Mouse (Mus musculus) spleen, adult 2 months (tissue): ENCODE results near the gene Riox1. TPM values are rescaled to one million over a fixed set of nuclear protein-coding genes. Genes with fewer than 3 reads are reported as not detected.
"Not testable (repeated sequence)": the region's sequence is repeated elsewhere in the genome, so short reads cannot be mapped to it uniquely, and the experiment has no call there.

ENCODE experiments used
- DNase-seq, 2 experiments: peaks; one replicate each; pipeline versions ENCODE4 v3.0.0 to v3.0.0-alpha.2; 2012 to 2021; ENCODE audit warnings: low spot score in 2 of 2, low read depth in 1 of 2
- H3K27ac ChIP-seq: fragments of 200-500 bp; 2 replicates; pipeline ENCODE4 v1.5.1; 2012; ENCODE audit warnings: low read length, inconsistent platforms; ENCODE audit not compliant: insufficient read depth
- H3K27me3 ChIP-seq: fragments of 200-500 bp; 2 replicates; pipeline ENCODE4 v1.6.1; 2012; ENCODE audit warnings: mild to moderate bottlenecking, moderate library complexity, low read length, inconsistent platforms; ENCODE audit not compliant: control insufficient read depth, insufficient read depth
- H3K36me3 ChIP-seq: fragments of 200-500 bp; 2 replicates; pipeline ENCODE4 v1.6.1; 2012; ENCODE audit warnings: mild to moderate bottlenecking, low read length, inconsistent platforms; ENCODE audit not compliant: control insufficient read depth, insufficient read depth
- H3K4me1 ChIP-seq: fragments of 200-500 bp; 2 replicates; pipeline ENCODE4 v1.6.1; 2011; ENCODE audit warnings: inconsistent platforms; ENCODE audit not compliant: control insufficient read depth, insufficient read depth, insufficient read length
- H3K4me3 ChIP-seq: fragments of 200-500 bp; 2 replicates; pipeline ENCODE4 v1.5.1; 2011; ENCODE audit warnings: mild to moderate bottlenecking, inconsistent platforms; ENCODE audit not compliant: insufficient read depth, insufficient read length; ENCODE audit errors: extremely low read depth
- CTCF ChIP-seq: fragments of 200-500 bp; IDR thresholded peaks from 2 replicates; pipeline ENCODE4 v1.5.1; 2011; ENCODE audit warnings: mild to moderate bottlenecking, inconsistent platforms; ENCODE audit not compliant: insufficient read depth, insufficient read length, insufficient replicate concordance; ENCODE audit errors: extremely low read depth
- POLR2A ChIP-seq: fragments of 200-500 bp; IDR thresholded peaks from 2 replicates; pipeline ENCODE4 v1.6.1; 2011; ENCODE audit warnings: low read depth, low read length, inconsistent platforms
- WGBS: fragments of 180-500 bp; shearing (Covaris S2); methylation state at CpG from one replicate; pipeline ENCODE4 v1.1.7; 2018; 5-methylcytosine and 5-hydroxymethylcytosine counted together
- polyA plus RNA-seq: library from polyadenylated mRNA; depleted of rRNA; stranded (reverse); fragments of >200 nt; gene quantifications from 2 replicates; pipeline ENCODE4 v1.2.3, GENCODE M21; 2012; rRNA removed

Gene Riox1
- polyA plus RNA-seq, 1 experiment = 12.5 TPM

DNA sequence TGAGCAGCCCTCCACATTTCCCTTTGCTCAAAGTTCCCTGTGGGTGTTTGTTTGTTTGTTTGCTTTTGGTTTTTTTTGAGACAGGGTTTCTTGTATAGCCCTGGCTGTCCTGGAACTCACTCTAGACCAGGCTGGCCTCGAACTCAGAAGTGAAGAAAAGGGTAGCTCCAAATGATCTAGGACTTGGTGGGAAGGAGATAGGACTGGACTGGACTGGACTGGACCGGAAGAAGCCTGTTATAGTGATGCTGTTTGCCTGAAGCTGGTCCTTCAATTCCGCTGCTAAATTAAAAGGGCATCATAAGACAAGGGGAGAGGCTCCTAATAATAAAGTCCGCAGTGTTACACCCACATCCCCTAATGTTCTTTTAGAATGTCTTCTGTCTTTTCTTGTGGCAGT lies 38.1 kb downstream of the Riox1 start:
- Histone ChIP-seq H3K4me3 (peak overlapping the region; percentile 69; the same call in 1 of the 2 replicates), H3K27me3 (no peaks in the 10 kb centered on the region), H3K4me1 (peaks cover 4% of the 10 kb centered on the region; the same call in 1 of the 2 replicates), H3K27ac (peak overlapping the region; percentile 96), H3K36me3 (peaks cover 5% of the 10 kb centered on the region; the same call in 1 of the 2 replicates)
- no peak for DNase-seq
- 54% methylated on average over 4 of the region's 4 CpGs for WGBS
- TF ChIP-seq CTCF = no peak
- TF ChIP-seq POLR2A = no peak

DNA sequence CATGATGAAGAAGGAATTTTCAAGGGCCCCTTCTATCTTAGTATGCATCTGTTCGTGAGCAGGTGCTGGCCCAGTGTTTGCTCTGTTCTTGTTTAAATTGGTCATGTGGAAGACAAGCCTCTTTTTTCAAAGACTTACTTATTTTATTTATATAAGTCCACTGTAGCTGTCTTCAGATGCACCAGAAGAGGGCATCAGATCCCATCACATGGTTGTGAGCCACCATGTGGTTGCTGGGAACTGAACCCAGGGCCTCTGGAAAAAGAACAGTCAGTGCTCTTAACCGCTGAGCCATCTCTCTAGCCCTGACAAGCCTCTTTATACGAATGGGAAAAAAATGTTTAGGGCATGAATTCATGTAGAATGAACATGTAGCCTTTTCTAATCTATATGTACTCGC lies 39.0 kb downstream of the Riox1 start:
- H3K27ac ChIP-seq = no peak overlapping the region
- 96% methylated on average over 4 of the region's 4 CpGs for WGBS
- H3K4me3 ChIP-seq = no peak overlapping the region
- H3K36me3 ChIP-seq = peaks cover 5% of the 10 kb centered on the region; the same call in 1 of the 2 replicates
- H3K4me1 ChIP-seq = peaks cover 4% of the 10 kb centered on the region; the same call in 1 of the 2 replicates
- TF ChIP-seq POLR2A = no peak
- no peak for TF ChIP-seq CTCF
- DNase-seq = no peak
- no peaks in the 10 kb centered on the region for H3K27me3 ChIP-seq

DNA sequence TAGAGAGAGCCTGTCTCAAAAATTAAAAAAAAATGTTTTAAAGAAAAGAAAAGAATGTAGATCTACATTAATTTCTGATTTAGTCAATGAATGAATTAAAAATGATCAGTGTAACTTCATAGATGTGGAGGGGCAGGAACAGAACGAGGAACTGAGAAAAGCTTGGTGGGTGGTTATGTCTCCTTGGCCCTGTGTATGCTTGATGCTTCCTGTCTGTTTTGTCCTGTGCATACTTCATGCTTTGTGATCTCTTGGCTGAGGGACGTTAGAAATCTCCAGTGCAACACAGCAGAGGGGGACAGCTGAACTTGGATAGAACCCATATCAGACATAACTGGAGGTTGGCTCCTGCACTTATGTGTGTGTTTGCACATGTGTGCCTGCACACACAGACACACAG lies 46.8 kb downstream of the Riox1 start:
- TF ChIP-seq CTCF (no peak), POLR2A (no peak)
- H3K4me3 ChIP-seq = no peak overlapping the region
- H3K4me1 ChIP-seq = peaks cover 4% of the 10 kb centered on the region; the same call in 1 of the 2 replicates
- H3K27ac ChIP-seq = no peak overlapping the region
- peaks cover 4% of the 10 kb centered on the region; the same call in 1 of the 2 replicates for H3K36me3 ChIP-seq
- no peaks in the 10 kb centered on the region for H3K27me3 ChIP-seq
- WGBS = 19% methylated on average over 2 of the region's 2 CpGs
- no peak for DNase-seq

DNA sequence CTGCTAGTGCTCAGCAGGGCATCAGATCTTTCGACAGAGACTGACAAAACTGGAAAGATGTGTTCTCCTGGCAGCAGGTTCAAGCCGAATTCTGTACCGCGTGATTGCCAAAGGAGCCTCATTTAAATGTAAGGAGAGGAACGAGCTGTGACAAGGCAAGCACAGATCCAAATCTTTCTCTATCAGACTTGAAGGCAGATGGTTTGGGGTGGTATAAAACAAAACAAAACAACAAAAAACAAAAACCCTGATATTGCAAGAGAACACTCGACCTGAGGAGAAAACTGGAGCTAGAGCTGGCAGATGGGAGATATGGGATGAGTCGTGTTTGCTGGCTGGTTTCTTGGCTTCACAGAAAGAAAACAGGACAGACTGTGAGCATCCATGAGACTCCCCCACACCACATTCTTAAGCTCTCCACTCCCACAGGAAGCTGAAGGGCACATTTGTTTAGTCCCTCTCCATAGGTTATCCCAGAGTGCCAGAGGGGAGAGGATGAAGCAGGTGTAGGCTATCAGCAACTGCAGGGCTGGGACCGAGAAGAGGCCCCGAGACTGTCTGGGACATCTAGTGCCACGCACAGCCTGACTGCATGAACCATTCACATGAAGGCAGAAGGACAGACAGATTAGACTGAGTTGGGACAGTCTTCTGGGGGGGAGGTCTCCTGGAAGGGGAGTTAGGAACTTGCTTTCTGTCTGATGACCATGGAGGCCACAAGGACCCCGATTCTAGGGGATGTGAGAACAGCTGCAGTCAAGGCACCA lies 48.1 kb downstream of the Riox1 start:
- DNase-seq = no peak
- Histone ChIP-seq H3K27ac (no peak overlapping the region), H3K4me1 (peaks cover 4% of the 10 kb centered on the region; the same call in 1 of the 2 replicates), H3K27me3 (no peaks in the 10 kb centered on the region), H3K36me3 (no peaks in the 10 kb centered on the region), H3K4me3 (no peak overlapping the region)
- WGBS = 79% methylated on average over 11 of the region's 11 CpGs
- TF ChIP-seq CTCF (no peak), POLR2A (no peak)

DNA sequence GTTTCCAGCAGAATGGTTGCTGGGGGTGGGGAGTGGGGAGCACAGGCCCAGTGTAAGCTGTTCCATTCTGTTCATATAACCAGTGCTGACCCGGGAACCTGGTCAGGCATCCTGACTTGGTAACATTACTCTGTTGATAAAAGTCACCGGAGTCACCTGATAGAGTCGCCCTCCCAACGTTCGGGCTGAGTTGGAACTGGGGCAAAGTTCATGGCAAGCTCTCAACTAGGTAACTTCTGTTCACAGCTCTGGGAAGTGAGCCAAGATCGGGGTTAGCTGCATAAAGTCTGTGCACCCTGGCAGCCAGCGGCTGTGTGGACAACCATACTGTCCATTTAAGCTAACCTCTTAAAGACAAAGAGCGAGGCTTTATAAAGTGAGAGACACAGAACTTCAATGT lies 48.8 kb downstream of the Riox1 start:
- H3K27me3 ChIP-seq, DNase-seq, H3K27ac ChIP-seq, H3K4me1 ChIP-seq, H3K4me3 ChIP-seq, H3K36me3 ChIP-seq: not testable (repeated sequence)
- 35% methylated on average over 8 of the region's 8 CpGs for WGBS

DNA sequence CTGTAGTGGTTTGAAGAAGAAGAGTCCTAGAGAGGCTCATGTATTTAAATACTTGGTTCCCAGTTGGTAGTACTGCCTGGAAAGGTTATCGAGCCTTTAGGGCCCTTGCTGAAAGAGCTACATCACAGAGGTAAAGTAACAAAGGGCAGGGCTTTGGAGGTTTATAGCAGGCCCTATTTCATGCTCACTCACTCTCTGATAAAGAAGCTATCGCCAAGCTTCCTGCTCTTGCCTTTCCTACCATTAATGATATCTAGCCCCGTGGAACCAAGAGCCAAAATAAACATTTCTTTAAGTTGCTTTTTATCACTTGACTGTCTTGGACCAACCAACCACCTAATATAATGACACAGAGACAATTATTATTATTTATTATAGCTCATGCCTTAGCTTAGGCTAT lies 50.0 kb downstream of the Riox1 start:
- Histone ChIP-seq H3K27ac (no peak overlapping the region), H3K4me3 (no peak overlapping the region), H3K36me3 (no peaks in the 10 kb centered on the region), H3K4me1 (peaks cover 4% of the 10 kb centered on the region; the same call in 1 of the 2 replicates), H3K27me3 (no peaks in the 10 kb centered on the region)
- TF ChIP-seq POLR2A (no peak), CTCF (no peak)
- DNase-seq = no peak
- 86% methylated on average over 3 of the region's 3 CpGs for WGBS

Other genes starting within 250 kb of the Riox1 start
- 1.5 and 1.9 TPM in 2 replicates for gene Papln, start 187.0 kb upstream of the Riox1 start, polyA plus RNA-seq
- gene Numb, start 28.7 kb upstream of the Riox1 start, polyA plus RNA-seq = 24.5 and 32.8 TPM in 2 replicates
- not detected in 2 replicates for gene Heatr4, start 34.2 kb downstream of the Riox1 start, polyA plus RNA-seq
- 9.2 and 14.2 TPM in 2 replicates for gene Acot2, start 37.3 kb downstream of the Riox1 start, polyA plus RNA-seq
- gene Acot1, start 58.9 kb downstream of the Riox1 start, polyA plus RNA-seq = 2.2 and 2.8 TPM in 2 replicates
- gene Acot4, start 87.8 kb downstream of the Riox1 start, polyA plus RNA-seq = 0.36 and 0.79 TPM in 2 replicates
- gene Gm49366, start 88.3 kb downstream of the Riox1 start, polyA plus RNA-seq = not detected in 2 replicates
- not detected in 2 replicates for gene Acot3, start 101.5 kb downstream of the Riox1 start, polyA plus RNA-seq
- not detected in 2 replicates for gene Acot5, start 118.7 kb downstream of the Riox1 start, polyA plus RNA-seq
- 0.57 and 0.88 TPM in 2 replicates for gene Acot6, start 150.0 kb downstream of the Riox1 start, polyA plus RNA-seq
- 0.49 and 0.88 TPM in 2 replicates for gene Dnal1, start 163.8 kb downstream of the Riox1 start, polyA plus RNA-seq
- gene Pnma1, start 197.9 kb downstream of the Riox1 start, polyA plus RNA-seq = 0.21 and 0.40 TPM in 2 replicates